Mouse (Mus musculus) ES-Bruce4 (cell line): Measurements from ENCODE around the gene Nt5e.

ENCODE experiments used
- CTCF ChIP-seq: IDR thresholded peaks from one replicate; pipeline ENCODE4 v1.8.1; 2011; ENCODE audit warnings: low read depth, low read length
- EP300 ChIP-seq: IDR thresholded peaks from 2 replicates; pipeline ENCODE4 v1.6.1; 2011; ENCODE audit warnings: low read depth, low read length; ENCODE audit not compliant: insufficient read depth
- POLR2A ChIP-seq: IDR thresholded peaks from one replicate; pipeline ENCODE4 v1.8.1; 2011; ENCODE audit warnings: low read length; ENCODE audit not compliant: insufficient read depth

- TF ChIP-seq CTCF (no peak), EP300 (no peak), POLR2A (no peak)
Observed at GRCm38 (mm10) chr9:88319226-88319625, 7.8 kb upstream of the Nt5e start.
